Mouse (Mus musculus) heart, postnatal 10 days (tissue): ENCODE measurements at regions not wholly inside any gene's neighbourhood (a gene's known extent, or its start where the extent isn't known, plus 50 kb on each side); places are given as distances from the start of the nearest gene placed in this dataset.

Source experiments
- DNase-seq, 2 experiments: peaks; one replicate each; pipeline ENCODE4 v3.0.0; 2021
- intact Hi-C: fragments of 180-260 bp; cut with DNase I; formaldehyde crosslinking; loops from one replicate; pipeline ENCODE4 v1.15.1; 2025

- DNase-seq = peak in 1 of 2 experiments; percentile 54
- intact Hi-C loops = loop anchor here (2.0 kb wide), 2 partner anchors 559 to 671 kb away; no protein-coding TSS in a partner anchor
Measured at GRCm38 (mm10) chr2:105523297-105523802, 124.2 kb upstream of the Rcn1 start.

GRCm38 (mm10) chr2:105525111-105525610 is 126.0 kb upstream of the Rcn1 start:
- no peak for DNase-seq
- intact Hi-C loops = no loop called here

GRCm38 (mm10) chr2:105528535-105528934 is 129.4 kb upstream of the Rcn1 start:
- intact Hi-C loops = no loop called here
- DNase-seq = no peak

- no peak for DNase-seq
- intact Hi-C loops = loop anchor here (1.0 kb wide), 1 partner anchor 8 kb away; no protein-coding TSS in a partner anchor
Measured at GRCm38 (mm10) chr2:105544099-105544498, 124.6 kb upstream of the Pax6 start.

- intact Hi-C loops = no loop called here
- DNase-seq = no peak
Measured at GRCm38 (mm10) chr2:105552092-105552491, 116.6 kb upstream of the Pax6 start.

GRCm38 (mm10) chr2:105586782-105587181 is 81.9 kb upstream of the Pax6 start:
- intact Hi-C loops = no loop called here
- DNase-seq = no peak

GRCm38 (mm10) chr2:105594131-105594530 is 74.6 kb upstream of the Pax6 start:
- intact Hi-C loops = no loop called here
- no peak for DNase-seq

GRCm38 (mm10) chr2:105604553-105605116 is 64.1 kb upstream of the Pax6 start:
- intact Hi-C loops = loop anchor here (5.0 kb wide), 1 partner anchor 137 kb away; no protein-coding TSS in a partner anchor
- peak; percentile 21 to 30 for DNase-seq

- intact Hi-C loops = no loop called here
- no peak for DNase-seq
Measured at GRCm38 (mm10) chr2:105607969-105608538, 60.6 kb upstream of the Pax6 start.

- no peak for DNase-seq
- intact Hi-C loops = no loop called here
Measured at GRCm38 (mm10) chr2:105608756-105609155, 59.9 kb upstream of the Pax6 start.

- DNase-seq = no peak
- intact Hi-C loops = no loop called here
Measured at GRCm38 (mm10) chr2:105611014-105611413, 57.7 kb upstream of the Pax6 start.

GRCm38 (mm10) chr2:105611651-105612050 is 57.0 kb upstream of the Pax6 start:
- intact Hi-C loops = no loop called here
- no peak for DNase-seq

GRCm38 (mm10) chr2:105612051-105612664 is 56.5 kb upstream of the Pax6 start:
- intact Hi-C loops = no loop called here
- no peak for DNase-seq

- intact Hi-C loops = no loop called here
Measured at GRCm38 (mm10) chr2:105612706-105613105, 56.0 kb upstream of the Pax6 start.

GRCm38 (mm10) chr2:105613243-105613642 is 55.5 kb upstream of the Pax6 start:
- intact Hi-C loops = no loop called here

More at GRCm38 (mm10) chr2:105612706-105613105, 56.0 kb upstream of the Pax6 start:
- DNase-seq = no peak

GRCm38 (mm10) chr2:105615891-105616733 is 52.6 kb upstream of the Pax6 start:
- peak; percentile 35 to 62 for DNase-seq
- intact Hi-C loops = loop anchor here (1.0 to 2.0 kb wide), 4 partner anchors 289 to 579 kb away; partner anchors contain the start of genes Elp4 and Immp1l

More at GRCm38 (mm10) chr2:105613243-105613642, 55.5 kb upstream of the Pax6 start:
- no peak for DNase-seq
